Mouse (Mus musculus): ENCODE measurements around the gene Tmem268. TPM values are rescaled to one million over a fixed set of nuclear protein-coding genes. Genes with fewer than 3 reads are reported as not detected.

The Tmem268 gene
- total RNA-seq (2015) (22.4 and 24.3 TPM in 2 replicates), total RNA-seq (2017) (43.5 and 58.0 TPM in 2 replicates)

DNA sequence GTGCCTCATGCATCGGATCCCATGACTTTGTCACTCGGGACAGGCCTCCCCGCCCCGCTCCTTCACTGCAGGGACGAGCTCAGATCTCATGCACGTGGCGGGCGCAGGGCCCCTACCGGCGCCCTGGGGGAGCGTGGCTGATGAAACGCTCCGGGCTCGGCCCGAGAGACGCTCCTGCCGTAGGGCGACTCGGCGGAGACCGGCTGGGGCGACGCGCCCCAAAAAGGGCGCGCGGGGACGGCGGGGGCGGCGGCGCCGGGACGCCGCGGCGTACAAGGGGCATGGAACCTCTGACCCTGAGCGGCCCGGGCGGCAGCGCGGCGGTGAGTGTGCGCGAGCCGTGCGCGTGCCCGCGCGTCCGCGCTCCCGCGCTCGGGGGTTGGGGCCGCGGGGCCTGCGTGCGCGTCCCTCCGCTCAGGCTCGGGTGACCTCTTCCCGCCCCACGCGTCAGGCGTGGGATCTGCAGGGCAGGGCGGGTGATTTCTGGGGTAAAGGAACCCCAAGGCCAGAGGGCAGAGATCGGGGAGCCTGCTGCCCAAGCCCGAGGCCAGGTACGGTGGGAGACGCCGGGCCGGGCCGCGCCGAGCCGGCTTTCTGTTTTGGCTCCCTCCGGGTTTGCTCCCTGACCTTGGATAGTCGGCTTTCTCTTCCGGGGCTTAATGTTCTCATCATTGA is at the start of gene Tmem268:
Tmem268 (plus strand) TSS at position 375 of the 675 bp plus-strand sequence.
- ATAC-seq (ENCODE audit: poor library complexity, severe bottlenecking), result peak; percentile 41

DNA sequence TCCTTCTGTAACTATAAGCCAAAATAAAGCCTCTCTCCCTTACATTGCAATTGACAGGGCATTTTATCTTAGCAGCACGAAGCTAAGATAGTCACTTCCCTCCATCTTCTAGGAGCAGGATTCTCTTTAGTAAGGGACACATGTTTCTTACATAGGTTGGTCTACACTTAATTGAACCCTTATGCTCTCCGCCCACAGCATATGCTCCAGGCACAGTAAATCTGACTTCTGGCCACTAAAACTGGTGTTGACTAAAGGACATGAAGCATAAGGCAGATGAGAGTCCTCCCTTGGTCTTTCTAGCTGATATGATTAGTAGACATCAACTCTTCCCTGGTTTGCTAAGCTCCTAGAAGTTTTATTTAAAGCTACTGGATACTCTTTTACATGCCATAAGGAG is 45.7 kb upstream of the Tmem268 start:
- no peak for ATAC-seq (ENCODE audit: poor library complexity, severe bottlenecking)

DNA sequence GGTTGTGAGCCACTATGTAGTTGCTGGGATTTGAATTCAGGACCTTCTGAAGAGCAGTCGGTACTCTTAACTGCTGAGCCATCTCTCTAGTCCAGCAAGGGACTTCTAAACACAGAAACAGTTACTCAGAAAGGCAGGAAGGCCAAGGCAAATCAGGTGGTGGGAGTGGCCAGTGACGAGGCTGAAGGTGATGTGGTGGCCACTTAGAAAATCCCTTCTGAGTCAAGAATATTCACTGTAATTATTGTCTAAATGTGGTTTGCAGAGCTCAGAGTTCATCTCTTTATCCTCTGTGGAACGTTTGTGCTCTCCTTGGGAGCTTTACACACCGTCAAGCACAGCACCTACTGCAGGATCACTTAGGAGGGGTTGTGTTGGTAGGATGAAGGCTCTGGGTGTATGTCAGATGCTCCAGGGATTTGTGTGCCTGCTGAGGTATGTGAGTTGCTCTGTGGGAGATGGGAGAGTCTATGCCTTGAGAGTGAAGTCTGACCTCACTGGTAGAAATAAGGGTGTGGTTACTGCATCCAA is 44.1 kb upstream of the Tmem268 start:
- no peak for ATAC-seq (ENCODE audit: poor library complexity, severe bottlenecking)

DNA sequence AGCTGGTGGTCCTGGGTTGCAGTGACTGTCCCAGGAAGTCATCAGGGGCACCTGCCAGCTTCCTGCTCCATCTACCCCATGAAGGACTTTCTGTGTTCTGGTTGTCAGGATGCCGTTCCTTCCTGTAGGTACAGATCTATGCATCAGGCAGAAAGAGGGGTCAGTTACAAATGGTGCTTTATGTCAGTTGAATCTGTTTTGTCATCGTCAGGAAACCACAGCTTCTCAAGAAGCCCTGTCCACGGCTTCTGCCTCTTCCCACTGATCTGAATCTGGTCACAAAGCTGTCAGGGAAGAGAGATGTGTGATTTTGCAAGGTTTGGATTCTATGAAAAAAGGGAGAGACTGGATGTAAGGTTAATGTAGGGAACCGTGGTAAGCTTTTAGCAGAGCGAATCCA is 43.6 kb upstream of the Tmem268 start:
- no peak for ATAC-seq (ENCODE audit: poor library complexity, severe bottlenecking)

DNA sequence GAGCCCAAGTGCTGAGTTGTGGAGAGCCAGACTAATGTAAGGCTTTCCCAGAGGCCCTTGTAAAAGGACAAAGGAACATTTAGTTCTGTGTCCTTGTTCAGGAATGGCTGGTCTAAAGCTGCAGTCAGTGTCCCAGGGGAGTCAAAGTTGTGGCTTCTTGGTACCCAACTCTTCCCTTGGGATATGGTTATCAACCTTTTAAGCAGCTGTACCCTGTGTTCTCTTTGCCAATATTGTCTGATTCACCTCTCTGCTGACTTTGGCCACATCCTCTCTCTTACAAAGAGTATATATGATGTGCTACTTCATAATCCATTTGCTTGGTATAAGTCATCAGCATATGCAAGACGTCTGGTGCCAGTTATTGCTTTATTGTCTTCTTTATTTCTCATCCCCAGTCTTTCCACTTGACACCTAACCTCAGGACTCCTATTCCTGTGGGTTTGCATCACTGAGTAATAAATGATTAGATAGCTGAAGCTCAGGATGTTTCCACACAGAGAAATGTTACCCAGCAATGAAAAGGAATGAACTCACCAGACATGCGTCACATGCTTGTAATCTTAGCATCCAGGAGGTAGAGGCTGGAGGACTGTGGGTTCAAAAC is 36.7 kb upstream of the Tmem268 start:
- ATAC-seq (ENCODE audit: poor library complexity, severe bottlenecking), result no peak

DNA sequence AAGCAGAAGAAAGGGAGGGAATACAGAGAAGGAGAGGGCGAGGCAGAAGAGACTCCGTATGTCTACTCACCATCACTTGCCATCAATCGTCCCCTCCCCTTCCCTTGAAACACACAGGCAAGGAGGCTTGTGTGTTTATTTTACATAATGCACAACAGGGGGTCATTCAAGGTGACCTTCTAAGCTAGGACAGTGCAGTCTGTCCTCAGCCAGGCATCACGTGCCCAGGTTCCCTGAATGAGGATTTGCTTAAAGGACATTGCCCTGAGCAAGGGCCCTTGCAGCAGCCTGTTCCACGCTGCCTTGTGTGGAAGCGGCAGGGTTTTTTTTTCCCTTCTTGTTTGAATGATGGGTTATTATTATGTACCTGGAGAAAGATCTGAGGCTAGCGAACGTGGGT is 33.1 kb upstream of the Tmem268 start:
- ATAC-seq (ENCODE audit: poor library complexity, severe bottlenecking), result no peak

DNA sequence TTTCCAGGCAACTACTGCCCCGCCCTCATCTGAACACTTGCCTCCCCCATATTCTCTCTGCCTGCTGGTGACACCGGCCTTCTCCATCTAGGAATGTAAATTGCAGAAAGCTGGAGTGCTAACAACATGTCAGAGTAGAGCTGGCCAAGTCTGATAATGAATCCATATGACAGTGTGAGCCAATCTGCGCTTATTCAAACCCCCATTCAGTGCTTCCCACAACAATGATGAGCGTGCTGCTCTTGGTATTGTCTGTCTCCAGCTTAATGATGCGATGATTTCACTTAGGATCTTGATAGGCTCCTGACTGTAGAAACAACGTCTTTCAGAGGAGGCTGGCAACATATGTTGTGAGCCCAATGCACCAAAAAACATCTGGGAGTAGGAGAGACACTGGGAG is 29.6 kb upstream of the Tmem268 start:
- no peak for ATAC-seq (ENCODE audit: poor library complexity, severe bottlenecking)

DNA sequence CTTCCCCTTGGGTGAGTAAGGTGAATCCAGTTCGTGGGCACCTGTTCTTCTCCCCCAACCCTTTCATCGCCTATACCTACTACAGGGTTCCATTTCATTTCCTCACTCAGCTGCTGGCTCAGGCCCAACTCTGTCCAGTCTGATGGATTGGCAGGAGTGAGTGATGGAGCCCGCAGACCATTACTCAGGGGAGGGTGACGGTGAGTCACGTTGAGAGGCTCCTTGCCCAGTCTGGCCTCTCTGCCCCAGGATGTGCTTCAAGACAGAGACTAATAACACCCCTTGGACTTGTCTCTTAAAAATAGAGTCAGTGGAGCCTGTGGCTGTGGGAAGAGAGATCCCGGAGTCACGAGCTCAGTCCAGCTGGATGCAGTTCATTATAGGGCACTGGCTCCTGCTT is 28.2 kb upstream of the Tmem268 start:
- no peak for ATAC-seq (ENCODE audit: poor library complexity, severe bottlenecking)

DNA sequence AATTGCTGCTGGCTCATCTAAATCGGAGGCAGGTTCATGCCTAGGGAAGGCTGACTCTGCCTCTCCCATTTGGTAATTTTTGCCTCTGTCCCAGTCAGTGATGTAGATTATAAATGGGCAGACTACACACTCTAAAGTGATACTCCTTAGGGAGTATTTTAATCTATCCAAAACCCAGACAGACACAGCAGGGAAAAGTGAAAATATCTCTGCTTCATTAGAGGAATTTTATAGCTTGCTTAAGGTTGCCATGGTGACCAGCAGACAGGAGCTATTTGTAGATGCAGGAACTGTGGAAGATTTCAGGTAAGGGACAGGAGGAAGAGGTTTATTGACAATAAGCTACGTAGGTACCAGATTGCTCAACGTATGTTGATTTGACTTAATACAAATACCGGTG is 21.0 kb upstream of the Tmem268 start:
- no peak for ATAC-seq (ENCODE audit: poor library complexity, severe bottlenecking)

DNA sequence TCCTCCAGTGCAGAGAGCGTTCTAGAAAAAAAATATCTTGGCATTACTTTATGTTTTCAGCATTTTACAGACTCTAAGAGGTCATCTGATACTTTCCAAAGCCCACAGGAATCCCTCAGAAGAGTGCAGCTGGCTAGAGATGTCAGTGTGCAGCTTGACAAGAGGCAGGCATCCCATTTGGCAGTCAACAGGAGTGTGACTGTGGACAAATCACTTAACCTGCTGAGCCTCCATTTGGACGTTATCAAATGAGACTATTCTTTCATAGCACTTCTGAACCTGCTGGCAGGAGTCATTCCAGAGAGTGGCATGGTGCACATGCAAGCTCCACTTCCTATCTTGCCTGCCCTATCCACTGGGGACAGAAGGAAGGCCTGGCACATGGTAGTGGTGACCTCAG is 16.4 kb upstream of the Tmem268 start:
- ATAC-seq (ENCODE audit: poor library complexity, severe bottlenecking), result no peak

DNA sequence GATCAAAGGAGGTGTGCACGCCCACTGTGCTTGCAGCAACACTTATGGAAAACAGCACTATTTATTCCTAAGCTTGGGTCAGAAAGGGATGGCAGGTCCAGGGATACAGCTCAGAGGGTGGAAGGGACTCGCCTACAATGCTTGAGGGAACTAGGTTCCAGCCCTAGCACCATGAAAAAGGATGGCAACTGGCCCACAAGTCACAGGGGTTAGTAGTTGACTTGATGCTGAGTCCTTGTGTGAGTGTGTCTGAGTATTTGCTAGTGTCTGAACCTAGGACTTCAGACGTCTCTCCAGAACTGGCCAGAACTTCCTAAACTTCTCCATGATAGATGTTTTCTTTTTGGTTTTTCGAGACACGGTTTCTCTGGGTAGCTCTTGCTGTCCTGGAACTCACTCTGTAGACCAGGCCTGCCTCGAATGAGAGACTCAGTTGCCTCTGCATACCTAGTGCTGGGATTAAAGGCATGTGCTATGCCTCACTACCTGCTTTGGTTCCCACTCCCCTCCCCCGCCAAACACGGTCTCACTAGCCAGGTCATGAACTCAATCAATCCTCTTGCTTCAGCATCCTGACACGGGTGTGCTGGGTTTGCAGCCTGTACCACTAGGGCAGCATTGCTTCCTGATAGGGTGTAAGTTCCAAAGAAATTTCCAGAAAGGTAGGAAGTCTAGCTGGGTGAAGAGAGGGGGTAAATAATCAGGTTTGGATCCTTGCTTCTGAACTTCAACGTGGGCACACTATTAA is 14.7 kb upstream of the Tmem268 start:
- ATAC-seq (ENCODE audit: poor library complexity, severe bottlenecking), result peak; percentile 26

DNA sequence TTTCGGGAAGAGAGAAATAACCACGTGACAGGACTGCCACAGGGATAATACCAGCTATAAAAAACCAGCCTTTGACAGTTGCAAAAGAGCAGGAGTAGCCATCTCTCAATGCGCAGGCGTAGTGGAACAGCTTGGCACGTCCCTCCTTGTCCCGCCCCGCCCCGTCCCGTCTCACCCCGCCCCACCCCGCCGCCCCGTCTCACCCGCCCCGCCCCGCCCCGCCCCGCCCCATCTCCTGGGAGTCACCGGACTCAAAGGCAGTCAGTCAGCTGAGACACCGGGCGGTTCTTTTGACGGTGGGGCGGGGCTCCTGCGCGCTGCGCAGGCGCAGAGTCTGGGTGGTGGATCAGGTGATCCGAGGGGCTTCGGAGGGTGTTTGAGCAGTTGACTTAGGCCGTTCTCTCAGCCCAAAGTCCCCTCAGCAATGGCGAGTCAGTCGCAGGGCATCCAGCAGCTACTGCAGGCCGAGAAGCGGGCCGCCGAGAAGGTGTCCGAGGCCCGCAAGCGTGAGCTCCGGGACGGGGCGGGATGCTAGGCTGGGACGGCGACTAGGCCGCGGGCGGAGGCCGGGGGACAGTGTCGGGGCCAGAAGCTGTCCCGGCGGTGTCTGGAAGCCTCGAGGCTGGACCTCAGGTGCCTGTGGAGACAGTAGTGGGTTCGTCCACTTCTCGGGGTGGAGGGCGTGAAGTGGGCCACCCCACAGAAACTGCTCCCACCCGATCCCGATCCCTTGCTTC is 13.9 kb upstream of the Tmem268 start, which contains the start of gene Atp6v1g1:
Atp6v1g1 (plus strand) TSS at position 279 of the 737 bp plus-strand sequence.
- peak; percentile 92 for ATAC-seq (ENCODE audit: poor library complexity, severe bottlenecking)

DNA sequence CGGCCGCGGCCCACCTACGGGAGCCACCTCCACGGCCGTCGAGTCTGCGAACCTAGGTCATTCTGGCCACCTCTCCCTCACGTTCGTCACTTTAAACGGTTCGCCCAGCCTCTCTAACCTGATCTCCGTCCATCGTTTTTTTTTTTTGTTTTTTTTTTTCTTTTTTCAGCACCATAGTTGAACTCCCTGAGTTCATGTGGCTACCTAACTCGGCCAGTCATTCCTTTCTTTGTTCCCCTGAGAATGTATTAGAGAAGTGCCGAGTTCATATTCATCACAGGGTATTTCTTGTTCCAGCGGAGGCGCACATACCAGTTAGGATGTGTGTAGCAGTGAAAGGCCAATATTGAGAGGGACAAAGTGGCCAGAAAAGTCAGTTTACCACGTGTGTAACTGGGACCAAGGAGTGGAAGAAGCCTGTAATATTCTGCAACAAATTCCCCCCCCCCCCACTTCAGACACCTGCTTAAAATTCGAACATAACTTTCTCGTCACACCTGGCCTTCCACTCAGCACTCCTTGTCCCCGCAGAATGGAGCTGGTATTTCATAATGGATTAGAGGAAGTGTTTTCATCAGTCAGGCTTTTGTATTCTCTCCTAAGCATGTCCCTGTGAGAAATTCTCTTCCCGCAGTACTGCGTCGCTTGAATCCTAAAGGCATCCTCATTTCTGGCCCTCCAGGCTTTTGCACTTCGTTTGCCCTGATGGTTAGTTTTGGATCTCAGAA is 13.2 kb upstream of the Tmem268 start:
- no peak for ATAC-seq (ENCODE audit: poor library complexity, severe bottlenecking)

DNA sequence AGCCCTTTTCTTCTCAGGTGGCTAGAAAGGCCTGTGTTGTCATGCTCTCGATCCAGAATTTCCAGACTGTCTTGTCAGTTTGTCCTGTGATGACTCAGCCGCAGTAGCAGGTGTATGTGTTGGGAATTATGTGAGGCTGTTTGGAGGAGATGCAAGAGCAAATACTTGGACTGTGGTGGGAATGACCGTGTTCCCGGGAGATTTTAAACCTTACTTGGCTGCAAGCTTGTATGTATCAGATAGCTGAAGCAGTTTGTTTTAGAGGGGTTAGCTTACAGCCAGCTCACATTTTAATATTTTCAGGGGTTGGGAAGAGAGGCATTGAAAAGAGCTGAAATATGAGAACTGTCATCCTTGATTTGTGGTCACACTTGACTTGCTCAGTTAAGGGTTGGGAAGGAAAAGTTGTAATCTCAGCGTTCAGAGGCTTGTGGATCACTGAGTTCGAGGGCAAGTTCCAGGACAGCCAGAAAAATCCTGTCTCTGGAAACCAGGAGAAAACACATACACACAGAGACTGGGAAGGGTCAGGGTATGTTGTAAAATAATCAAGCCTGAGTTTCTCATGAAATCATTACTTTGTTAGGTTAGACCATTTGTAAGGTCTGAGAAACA is 12.0 kb upstream of the Tmem268 start:
- ATAC-seq (ENCODE audit: poor library complexity, severe bottlenecking), result no peak

DNA sequence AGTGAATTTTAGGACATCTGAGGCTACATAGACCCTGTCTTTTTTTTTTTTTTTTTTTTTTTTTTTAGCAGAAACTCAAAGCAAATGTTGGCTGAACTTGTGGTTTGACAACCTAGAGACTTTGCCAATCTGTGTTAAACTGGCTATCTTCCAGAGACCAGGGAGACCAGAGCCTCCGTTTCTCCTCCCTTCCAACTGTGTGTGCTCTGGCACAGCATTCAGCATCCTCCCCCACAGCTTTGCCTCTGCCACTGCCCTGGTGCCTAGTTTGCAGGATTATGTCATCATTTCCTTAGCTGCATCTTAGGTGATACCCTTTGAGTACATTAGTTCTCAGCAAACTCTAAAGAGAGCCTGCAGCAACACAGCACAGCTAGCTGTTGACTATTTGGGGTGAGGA is 10.8 kb upstream of the Tmem268 start:
- ATAC-seq (ENCODE audit: poor library complexity, severe bottlenecking), result no peak

DNA sequence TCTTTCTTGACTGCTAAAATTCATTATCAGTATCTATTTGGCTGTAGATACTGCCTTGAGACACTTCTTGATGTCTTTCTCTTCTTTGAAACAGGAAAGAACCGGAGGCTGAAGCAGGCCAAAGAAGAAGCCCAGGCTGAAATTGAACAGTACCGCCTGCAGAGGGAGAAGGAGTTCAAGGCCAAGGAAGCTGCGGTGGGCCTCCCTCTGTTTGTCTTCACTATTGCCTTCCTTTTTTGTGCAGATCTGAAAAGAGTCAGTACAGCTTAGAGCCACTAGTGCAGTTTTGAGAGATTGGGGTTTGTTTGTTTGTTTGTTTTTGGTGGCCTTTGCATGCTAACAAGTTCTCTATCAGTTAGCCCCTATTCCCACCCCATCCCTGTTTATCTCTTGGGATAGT is 10.1 kb upstream of the Tmem268 start:
- ATAC-seq (ENCODE audit: poor library complexity, severe bottlenecking), result no peak

DNA sequence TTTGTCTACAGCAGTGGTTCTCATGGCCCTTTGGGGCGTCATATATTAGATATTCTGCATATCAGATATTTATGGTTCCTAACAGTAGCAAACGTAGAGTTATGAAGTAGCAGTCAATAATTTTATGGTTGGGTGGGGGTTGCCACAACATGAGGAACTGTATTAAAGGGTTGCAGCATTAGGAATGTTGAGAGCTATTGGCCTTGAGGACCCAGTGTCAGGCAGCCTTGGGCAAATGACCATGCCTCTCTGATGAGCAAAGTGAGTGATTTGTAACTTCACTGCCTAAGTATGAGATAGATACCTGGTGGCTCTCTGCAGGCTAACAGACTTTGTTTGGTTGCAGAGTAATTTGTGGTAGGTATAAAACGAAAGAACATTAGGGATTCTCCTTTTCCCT is 7.7 kb upstream of the Tmem268 start:
- no peak for ATAC-seq (ENCODE audit: poor library complexity, severe bottlenecking)

DNA sequence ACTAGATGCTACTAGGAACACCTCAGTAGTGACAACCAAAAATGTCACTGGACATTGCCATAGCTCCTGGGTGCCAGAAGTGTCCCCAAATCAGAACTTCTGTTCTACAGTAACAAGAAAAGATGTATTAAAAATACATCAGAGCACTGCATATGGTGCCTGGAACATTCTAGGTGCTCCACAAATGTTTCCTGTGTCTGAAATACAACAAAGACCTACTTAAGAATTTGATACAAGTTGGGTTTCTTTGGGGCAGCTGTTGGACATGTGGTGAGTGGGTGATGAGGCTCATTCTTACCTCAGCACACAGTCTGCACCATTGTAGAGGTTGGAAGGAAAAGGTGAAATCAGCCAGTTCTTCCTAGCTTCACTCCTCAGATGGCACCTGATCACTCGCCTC is 5.7 kb upstream of the Tmem268 start:
- ATAC-seq (ENCODE audit: poor library complexity, severe bottlenecking), result no peak

DNA sequence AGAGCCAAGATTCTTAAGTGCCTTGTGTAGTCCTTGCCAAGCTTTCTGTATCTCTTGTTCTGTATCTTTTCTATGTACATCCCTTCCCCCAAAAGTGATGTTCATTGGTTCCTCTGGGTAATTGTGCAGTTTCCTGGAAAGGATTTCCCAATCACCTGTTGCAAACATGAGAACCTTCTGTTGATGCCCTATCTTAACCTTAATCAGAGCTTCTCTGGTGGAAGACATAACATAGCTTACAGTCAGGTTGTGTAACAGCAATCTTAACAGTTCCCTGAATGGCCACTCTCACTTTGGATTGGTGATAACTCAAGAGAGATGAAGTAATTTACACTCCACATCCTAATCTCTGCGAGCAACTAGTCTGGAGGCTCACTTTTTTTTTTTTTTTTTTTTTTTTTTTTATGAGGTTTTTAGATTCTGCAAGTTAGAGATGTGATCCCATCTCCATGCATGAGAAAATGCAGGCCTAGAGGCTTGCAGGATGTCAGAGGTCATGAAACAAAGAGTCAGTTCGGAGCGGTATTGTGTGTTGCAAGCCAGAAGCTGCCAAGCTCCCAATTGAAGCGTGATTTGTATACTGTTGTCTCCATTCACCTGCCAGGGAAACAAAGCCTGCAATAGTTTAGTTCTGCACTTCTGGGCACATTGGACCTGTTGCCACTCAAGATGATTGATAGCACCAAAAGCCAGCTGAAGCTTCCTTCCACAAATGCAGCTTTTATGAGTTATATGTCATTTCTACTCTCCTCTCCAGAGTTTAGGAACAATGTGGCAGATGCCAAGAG is 4.6 kb upstream of the Tmem268 start:
- ATAC-seq (ENCODE audit: poor library complexity, severe bottlenecking), result peak; percentile 69
